Mouse (Mus musculus): ENCODE measurements around the gene Ttc34.

Ttc34 gene

DNA sequence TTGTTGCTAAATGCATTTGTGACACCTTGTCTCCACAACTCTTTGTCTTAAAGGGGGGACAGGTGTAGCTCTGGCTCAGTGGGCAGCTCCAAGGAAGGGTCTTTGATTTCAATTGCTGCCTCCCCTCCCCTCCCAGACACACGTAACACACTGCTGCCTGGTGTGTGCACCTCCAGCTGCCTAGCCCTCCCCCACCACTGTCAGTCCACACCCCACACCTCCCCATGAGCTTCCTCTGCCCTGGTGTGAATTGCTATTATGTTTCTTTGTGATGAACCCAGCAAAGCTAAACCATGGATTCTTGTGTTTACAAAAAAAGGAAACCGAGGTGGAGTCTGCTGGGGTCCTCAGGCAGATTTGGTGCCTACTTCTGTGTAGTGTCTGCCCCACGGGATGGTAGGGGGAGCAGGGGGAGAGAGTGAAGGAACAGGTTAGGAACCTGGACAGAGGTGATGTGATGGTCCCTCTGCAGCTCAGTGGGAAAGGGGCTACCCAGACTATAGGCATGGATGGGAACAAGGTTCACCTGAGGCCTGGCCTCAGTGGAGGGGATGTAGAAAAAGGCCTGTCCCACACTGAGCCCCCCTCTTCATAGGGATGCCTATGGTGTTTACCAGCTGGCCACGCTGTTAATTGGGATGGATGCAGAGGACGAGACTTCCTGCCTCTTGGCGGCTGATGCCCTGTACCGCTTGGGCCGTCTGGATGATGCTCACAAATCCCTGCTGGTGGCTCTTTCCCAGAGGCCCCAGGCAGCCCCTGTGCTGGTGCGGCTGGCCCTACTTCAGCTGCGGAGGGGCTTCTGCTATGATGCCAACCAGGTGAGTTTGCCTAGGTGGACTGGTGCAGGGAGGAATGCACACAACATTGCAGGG is 20.3 kb downstream of the Ttc34 start:
- DNase-seq (ENCODE audit: low spot score), result no peak

DNA sequence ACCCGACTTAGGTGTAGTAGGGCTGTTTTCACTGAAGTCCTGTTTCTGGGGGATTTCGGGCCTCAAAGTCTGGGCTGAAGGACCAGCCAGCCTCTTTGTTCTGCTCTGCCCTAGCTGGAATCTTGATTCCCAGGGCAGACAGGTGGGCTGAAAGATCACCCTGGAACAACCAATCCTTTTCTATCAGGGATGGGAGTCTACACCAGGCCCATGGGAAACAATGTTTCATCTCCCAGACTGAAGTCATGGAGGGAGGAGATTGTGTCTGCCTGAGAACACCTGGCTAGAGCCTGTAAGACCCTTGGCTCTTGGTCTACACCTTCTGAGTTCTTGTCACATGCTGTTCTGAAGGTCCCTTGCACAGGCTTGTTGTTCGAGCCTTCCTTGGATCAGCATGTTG is 21.3 kb downstream of the Ttc34 start:
- no peak for DNase-seq (ENCODE audit: low spot score)

DNA sequence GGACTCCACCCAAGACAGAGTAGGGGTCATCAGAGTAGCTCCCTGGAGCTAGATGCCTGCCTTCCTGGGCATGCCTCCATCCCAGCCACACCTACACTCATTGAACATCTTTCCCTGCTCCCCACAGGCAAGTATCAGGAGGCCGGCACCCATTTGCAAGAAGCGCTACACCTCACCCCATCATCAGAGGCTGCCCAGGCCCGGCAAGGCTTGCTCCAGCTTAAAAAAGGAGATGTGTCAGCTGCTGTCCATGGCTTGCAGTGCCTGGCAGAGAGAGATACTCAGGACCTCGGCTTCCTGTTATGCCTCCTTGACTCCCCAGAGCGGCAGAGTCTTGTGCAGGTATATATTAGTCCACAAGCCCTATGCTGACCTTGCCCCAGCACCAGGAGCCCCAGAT is 24.7 kb downstream of the Ttc34 start:
- no peak for DNase-seq (ENCODE audit: low spot score)

DNA sequence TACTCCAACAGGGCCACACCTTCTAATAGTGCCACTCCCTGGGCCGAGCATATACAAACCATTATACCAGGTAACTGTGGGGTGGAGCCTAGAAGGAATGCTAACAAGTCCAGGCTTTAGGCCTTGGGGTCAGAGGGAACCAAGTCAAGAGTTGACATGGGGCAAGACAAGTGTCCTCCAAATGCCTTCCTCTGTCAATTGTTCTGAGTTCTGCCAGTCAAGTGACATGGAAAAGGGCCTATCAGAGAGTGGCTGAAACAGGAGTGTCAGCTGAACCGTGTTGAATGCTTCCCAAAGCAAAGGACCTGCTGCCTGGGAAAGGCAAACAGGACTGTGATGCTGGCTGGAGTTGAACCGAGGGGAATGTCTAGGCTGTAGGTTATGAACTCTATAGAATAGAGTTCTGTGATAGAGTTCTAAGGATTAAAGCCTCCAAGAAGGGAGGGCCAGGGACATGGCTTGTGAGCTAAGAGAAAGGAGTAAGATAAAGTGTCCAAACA is 26.2 kb downstream of the Ttc34 start:
- DNase-seq (ENCODE audit: low spot score), result no peak

DNA sequence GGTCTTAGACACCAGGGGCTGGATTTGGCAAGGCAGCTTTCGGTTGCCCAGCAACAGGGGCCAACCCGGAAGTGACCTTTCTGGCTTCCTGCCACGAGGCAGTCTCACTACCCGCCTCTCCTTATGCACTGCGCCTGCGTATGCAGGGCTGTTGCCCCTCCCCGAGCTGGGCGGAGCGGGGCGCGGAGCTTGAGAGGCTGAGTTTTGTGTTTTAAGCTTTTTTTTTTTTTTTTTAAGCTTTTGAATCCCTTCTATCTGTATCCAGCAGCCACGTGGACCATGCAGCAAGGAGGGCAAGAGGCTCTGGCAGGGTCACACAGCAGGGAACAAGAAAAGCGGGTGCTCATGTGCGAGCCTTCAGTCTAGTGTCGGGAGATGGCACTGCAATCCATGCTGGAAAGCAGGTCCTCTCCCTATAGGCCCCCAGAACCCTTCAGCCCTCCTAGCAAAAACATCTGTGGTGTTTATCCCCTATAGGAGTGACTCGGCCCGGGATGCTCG is 27.1 kb downstream of the Ttc34 start:
- DNase-seq (ENCODE audit: low spot score), result peak; percentile 69

DNA sequence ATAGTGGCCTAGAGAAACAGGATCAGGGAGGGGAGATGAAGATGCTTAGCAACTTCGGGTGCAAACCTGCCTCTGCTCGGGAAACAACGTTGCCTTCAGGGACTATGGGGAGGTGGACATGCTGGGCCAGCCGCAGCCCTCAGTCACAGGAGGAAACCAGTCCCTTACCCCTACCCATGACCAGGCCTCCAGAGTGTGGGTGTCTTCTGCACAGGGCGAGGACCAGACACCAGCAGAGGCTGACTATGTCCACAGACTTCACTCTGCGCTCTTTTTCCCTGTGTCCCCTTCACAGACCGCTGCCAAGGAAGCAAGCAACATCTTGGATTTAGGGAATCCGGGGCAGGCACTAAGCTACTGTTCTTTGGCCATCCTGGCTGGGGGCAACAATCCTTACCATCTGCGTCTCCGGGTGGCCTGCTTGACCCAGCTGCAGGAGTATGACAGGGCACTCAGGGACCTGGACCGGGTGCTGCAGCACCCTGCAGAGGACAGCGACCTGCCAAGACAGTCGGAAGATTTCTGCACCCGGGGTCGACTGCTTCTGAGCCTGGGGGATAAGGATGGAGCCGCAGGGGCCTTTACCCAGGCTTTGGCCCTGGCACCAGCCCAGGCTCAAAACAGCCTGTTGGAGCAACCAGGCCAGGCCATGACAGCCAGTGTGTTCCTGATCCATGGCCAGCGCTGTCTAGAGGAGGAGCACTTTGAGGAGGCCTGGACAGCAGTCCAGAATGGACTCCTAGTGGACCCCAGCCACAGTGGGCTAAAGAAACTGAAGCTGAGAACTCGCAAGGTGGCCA is 27.9 kb downstream of the Ttc34 start:
- no peak for DNase-seq (ENCODE audit: low spot score)

DNA sequence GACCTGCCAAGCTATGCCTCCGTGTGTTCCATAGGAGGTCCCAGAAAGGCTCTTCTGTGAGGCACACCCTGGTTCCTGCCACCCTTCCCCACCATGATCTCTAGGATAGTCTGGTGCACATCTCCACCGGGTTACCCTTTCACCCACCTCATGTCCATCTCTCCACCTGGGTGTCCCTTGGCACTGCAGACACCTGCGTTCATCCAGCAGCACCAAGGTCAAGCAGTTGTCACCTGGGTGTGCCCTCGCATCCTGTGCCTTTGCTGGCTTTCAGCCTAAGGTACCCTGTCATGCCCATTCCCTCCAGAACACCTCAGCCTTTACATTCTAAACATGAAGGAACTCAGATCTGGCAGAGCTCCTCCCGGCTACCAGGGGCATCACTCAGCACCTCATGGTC is 29.1 kb downstream of the Ttc34 start:
- DNase-seq (ENCODE audit: low spot score), result no peak

DNA sequence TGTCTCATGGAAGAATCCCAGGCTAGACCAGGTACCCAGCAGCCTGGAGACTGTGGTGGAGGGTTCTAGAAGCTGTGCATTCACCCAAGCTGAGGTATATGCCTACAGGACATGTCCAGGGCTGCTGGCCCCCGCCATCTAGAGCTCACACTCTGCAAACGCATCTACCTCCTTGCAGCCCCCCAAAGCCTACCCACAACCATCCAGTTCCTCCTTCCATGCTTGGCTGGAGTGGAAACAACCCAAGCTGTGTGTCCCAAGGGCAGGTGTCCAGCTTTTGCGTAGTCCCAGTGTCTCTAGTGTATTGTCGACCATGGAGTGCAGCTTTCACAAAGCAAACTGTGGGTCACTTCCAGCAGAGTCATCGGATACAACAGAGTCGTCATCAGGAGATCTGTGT is 30.0 kb downstream of the Ttc34 start:
- DNase-seq (ENCODE audit: low spot score), result no peak

DNA sequence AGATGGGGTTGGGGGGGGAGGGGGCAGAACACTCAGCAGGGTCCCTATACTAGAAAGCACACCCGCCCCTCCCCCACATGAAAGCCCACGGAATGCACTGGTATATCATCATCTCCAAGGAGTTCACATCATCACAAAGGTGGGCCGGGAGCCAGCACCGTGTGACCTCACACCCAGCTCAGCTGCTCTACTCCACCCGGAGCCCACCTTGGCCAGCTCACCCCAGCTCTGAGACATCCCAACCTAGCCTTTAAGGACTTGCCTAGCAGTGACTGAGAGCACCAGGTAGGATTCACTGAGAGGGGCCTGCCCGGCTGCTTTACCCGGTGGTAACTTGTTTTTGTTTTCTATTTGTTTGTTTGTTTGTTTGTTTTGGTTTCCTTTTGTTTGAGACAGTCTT is 32.2 kb downstream of the Ttc34 start, which contains the start of gene Mmel1:
Gene Mmel1, plus strand, starts transcription at position 146 of the 400 bp plus-strand sequence.
- no peak for DNase-seq (ENCODE audit: low spot score)

DNA sequence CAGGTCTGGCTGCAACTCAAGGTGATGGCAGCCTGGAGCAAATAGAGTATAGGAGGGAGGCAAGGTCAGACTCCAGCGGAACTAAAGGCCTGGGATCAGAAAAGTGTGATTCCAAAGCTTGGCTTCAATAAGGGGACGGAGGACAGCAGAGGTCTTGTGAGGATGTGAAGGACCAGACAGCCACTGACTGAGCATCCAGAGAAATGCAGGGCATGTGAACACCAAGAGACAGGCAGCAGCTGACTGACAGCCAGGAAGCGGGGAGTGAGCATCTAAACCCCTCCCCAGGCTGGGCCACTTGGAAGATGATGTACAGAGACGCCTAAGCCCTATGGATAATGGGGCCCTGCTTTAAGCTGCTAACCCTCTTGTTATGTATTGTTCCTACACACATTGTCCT is 33.5 kb downstream of the Ttc34 start:
- no peak for DNase-seq (ENCODE audit: low spot score)

DNA sequence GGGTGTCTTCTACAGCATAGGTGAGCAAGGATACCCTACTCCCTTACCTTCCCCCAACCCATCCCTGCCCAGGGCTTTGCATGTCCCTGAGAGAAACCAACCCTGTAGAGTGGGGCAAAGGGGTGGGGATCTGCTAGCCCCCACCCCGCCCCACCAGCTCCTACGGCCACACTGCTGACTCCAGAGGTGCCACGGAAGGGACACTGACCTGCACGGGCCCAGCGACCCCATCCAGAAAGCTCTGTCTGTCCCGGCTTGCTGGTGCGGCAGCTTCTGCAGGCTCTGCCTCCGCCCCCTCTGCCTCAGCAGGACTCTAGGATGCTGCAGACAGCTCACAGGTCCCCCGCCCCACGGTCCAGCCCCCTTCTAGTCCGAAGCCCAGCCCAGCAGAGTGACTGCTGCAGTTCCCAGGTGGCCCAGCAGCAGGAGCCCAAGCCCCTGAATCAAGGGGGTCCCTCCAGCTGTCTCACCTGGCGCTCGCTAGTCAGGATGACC is 34.5 kb downstream of the Ttc34 start:
- no peak for DNase-seq (ENCODE audit: low spot score)

DNA sequence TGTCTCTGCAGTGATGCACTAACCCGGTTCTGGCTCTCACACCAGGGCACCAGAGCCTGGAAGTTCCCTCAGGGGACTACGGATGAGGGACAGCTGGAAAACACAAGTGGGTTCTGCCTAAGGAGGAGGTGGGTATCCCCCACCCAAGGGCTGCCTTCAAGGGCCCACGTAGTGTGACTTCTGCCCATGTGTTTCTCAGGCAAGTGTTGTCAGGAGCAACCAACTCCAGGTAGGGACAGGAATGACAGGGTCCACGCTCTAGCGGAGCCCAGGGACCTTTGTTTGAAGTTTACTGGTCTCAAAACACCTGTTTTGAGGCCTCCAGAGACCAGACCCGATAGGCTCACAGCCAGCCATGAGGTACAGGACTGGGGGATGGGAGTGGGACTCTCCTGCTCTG is 35.9 kb downstream of the Ttc34 start:
- no peak for DNase-seq (ENCODE audit: low spot score)

DNA sequence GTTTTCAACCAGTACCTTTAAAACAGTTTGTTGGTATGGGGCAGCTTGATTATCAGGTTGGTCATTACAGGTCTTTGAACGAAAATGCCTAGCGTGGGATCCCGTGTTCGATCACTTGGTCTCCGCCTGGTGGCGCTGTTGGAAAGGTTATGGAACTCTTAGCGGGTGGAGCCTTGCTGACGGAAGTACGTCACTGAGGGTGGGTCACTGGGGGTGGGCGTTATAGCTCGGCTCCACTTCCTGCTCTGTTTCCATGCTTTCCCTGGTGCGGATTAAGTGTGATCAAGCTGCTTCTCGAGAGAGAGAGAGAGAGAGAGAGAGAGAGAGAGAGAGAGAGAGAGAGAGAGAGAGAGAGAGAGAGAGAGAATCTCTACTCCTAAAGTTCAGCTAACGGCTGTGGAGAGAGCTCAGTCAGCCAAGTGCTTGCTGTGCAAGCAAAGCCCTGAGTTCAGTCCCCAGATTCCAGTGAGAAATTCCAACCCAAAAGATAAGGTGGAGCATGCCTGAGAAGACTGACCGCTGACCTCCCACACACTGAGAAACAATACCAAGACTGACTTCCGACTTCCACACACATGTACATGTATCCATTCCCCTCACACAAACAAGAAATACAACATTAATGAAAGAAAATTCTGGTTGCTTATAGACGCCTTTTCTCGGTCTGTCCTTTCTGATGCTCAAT is 40.7 kb downstream of the Ttc34 start:
- DNase-seq (ENCODE audit: low spot score), result peak; percentile 83

DNA sequence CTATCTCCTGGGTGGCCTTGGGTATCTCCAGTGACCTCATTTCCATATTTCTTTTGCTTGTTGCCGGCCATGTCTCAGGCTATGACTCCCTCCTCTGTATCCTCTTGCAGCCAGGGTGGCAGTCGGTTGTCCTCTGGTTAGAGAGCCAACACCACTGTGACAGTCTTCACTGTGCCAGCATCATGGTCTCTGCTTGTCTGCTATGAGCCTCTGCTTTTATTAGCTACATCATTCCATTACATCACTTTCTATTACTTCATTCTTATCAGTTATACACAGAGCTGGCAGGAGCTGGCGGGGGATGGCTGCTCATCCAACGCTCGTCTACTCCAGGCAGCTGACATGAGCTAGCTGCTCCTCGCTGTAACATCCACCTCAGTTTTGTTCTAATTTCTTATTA is 43.5 kb downstream of the Ttc34 start:
- DNase-seq (ENCODE audit: low spot score), result no peak

DNA sequence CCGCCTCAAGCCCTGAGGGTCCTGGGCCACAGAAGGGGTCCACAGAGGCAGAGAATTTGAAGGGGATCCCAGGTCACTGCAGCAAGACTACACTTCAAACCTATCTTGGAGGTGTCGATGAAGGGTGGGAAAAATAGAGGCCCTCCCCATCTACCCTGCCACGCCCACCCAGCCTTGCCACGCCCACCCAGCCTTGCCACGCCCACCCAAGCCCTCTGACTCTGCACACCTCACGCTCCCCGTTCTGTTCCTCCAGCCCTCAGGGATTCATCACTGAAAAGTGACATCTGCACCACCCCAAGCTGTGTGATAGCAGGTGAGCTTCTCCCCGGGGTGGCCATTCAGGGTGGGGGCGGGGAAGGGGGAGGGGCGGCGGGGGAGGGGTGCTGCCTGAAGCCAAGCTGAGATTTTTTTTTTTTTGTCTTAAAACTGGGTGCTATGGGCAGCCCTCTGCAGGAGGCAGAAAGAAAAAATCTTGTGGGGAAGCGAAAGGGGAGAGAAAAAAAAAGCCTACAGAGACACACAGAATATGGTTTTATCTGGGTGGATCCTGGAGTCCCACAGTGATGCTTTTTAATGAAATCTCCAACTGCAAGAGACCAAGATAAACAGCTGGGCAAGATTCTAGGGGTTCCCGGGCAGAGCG is 44.9 kb downstream of the Ttc34 start:
- DNase-seq (ENCODE audit: low spot score), result no peak

DNA sequence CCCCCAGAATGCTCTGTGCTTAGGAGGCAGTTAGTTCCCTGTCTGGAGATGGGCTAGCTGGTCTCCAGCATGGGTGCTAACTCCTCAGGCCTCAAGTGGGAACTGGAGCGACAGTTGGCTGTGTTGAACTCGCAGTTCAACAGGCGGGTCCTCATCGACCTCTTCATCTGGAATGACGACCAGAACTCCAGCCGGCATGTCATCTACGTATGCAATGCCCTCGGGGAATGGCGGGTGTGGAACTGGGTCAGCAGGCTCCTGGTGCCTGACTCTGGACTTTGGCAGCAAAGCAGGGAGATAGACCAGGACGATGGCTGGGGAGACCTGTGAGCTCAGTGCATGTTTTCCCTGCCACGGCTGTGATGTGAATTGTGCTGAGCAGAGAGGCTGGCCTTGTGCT is 48.2 kb downstream of the Ttc34 start:
- no peak for DNase-seq (ENCODE audit: low spot score)

DNA sequence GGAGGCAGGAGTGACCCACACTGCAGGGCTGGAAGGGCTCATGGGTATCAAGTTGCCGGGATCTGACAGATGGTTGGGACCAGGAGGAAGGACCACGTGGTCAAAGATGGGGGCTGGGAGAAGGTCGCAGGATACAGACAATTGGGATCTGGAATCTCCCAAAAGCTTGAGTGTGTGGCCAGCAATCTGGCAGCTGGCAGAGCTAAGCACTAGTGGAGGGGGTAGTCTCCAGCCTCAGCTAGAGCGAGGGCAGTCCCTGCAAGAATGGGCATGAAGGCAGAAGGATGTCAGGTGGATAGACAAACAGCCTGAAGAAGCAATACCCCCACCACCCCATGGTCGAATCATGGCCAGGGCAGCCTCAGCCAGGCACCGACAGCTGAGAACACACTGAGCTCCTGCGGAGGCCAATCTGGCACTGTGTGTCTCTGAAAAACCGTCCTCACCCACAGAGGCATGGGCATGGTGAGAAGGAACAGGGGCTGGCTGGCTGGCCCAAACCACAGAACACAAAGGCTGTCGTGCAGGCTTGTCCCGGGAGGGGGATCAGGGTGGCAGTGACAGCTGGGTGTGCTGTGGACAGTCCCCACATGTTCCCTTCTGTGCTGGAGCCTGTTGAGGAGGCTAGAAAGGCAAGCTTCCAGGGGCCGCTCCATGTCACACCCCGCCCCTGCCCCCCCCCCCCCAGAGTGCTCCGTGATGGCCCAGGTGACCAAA is 49.8 kb downstream of the Ttc34 start:
- no peak for DNase-seq (ENCODE audit: low spot score)

DNA sequence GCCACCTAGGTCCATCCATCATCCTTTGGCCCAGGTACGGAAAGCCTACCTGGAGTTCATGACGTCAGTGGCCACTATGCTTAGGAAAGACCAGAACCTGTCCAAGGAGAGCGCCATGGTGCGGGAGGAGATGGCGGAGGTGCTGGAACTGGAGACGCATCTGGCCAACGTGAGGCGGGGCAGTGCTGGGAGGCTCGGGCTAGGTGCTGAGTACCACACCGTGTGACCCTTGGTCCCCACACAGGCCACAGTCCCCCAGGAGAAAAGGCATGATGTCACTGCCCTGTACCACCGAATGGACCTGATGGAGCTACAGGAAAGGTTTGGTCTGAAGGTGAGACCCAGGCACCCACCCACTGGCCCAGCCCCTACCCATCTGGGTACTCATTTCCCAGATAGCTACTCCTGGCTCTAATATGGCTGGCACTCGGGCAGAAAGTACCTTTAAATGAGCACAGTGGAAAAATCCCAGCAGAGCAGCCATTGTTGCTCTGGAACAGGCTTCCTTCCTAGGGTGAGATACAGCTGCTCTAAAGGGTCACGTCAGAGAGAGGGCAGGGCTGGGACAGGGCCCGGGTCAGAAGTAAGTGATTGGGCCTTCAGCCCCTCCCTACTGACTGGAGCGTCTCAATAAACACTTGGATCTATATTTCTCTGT is 50.5 kb downstream of the Ttc34 start:
- no peak for DNase-seq (ENCODE audit: low spot score)

DNA sequence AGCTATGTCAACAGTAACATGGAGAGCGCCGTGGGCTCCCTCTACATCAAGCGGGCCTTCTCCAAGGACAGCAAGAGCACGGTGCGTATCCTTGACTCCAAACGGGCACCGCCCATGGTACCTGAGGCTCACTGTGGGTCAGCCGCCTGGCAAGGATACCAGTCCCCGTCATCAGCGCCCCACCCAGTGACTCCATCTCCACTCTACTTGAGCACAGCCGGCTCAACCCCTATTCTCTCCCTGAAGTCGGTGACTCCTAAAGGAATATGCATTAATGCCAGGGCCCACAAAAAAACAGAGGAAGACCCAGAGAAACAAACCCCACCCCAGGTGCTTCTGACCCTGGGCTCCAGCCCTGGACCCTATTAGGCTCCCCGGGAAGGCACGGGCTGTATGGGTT is 53.6 kb downstream of the Ttc34 start:
- DNase-seq (ENCODE audit: low spot score), result no peak

DNA sequence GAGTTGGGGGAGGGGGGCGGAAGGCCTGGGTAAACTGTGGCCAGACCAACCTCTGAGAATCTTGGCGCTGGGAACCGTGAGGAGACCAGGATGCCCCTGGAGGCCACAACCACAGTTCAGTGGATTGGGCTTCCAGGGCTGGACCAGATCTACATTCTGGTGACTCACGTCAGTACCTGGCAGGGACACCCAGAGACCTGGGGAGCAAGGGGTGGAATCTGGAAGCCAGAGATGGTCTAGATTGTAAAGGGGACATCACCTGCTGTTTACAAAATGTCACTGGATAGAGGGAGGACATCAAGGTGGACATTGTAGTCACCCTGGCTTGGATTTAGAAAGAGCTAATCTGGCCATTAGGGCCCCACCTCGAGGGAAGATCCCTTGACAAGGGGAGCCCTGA is 58.3 kb downstream of the Ttc34 start:
- DNase-seq (ENCODE audit: low spot score), result no peak

Measured in urinary bladder, postnatal 10 days (tissue).